Mouse (Mus musculus): ENCODE results near the gene Rasl2-9.
A peak's percentile ranks its signal among the peaks of the same experiment; 100 is the strongest.
"Not testable (repeated sequence)": the region's sequence is repeated elsewhere in the genome, so short reads cannot be mapped to it uniquely, and the experiment has no call there.

Rasl2-9 gene

GRCm38 (mm10) chr7:5080815-5081214 lies 44.9 kb downstream of the Rasl2-9 start:
- DNase-seq (ENCODE audit: low spot score in 2 of 2): no peak

GRCm38 (mm10) chr7:5080010-5080751 lies 45.6 kb downstream of the Rasl2-9 start, which contains the start of gene Epn1:
Epn1 (plus strand) TSS chr7:5080235.
- DNase-seq (ENCODE audit: low spot score in 2 of 2): peak; percentile 87 to 93

DNA sequence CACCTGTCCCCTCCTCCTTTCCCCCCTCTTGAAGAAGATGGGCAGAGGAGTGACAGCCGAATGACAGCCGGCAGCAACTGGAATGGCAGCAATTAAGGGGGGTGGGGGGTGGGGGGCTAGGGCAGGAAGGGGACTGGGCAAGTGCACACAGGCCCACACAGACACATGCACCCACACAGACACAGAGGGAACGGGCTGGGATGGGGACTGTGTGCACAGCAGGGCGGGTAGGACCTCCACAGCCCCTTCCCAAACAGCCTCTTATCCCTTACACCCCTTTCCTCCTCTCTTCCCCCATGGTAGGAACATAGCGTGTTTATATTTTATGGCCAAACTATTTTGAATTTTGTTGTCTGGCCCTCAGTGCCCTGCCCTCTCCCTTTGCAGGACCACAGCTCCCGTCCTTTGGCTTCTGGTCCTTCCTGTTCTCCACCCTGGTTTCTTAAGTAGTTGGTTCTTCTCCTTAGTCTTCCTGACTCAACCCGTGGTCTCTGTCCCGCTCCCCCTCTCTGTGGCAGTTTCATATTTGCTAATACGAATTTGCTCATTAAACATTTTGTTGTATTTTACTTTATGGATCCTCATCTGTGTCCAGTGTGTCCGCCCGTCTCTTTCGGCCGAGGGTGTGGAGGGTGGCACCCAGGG lies 46.3 kb downstream of the Rasl2-9 start:
- DNase-seq (ENCODE audit: low spot score in 2 of 2): not testable (repeated sequence)

DNA sequence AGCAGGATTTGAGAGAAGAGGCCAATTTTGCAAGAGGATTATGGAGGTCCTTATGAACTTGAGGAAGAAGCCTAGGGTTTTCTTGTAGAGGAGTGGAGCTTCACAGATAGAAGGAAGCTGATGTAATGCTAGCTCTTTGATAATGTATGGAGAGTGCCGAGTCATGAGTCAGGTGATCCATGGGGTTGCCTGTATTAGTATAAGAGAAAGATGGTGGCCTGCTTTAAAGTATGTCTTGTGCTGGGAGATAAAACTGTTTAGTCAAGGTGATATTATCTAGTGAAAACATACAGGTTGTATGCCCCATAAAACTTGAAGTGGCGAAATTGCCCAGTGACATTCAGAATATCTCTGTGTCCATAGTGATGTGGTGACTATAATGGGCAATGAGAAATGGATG lies 48.8 kb downstream of the Rasl2-9 start:
- no peak for DNase-seq (ENCODE audit: low spot score in 2 of 2)

DNA sequence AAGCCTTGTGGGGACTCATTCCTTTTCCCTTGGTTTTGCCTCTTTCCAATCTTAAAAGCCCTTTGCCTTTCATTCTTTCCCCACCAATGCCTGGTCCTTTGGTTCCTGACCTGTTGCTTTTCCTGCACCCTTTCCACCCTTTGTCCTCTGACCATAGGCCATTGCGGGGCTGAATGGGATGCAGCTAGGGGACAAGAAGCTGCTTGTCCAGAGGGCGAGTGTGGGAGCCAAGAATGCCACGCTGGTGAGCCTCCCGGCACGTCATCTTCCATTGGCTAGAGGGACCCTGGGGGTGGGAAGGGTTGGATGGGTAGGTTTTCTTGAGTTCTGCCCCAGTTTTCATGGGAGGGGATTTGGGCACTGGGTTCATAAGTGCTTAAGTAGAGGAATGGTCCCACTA lies 50.8 kb downstream of the Rasl2-9 start:
- DNase-seq (ENCODE audit: low spot score in 2 of 2): no peak
